Mouse (Mus musculus): ENCODE data around the gene Thrb.
"Not testable (repeated sequence)": the region's sequence is repeated elsewhere in the genome, so short reads cannot be mapped to it uniquely, and the experiment has no call there.

Thrb gene

DNA sequence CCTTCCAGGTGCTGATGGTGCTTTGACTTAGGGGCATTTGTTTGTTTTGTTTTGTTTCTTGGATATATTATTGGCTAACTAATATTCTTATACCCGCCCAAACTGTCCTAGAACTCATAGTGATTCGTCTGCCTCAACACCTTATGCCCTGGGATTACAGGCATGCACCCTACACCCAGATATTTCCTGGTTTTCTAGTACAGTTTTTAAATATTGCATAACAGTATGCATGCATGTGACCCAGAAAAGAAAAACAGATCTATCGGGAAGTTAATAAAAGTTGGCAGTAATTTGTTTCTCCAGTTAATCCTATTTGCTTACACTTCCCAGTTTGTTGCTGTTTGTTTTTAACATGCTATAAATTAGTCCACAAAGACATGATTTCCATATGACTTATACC is 225.3 kb downstream of the Thrb start:
- DNase-seq: no peak

DNA sequence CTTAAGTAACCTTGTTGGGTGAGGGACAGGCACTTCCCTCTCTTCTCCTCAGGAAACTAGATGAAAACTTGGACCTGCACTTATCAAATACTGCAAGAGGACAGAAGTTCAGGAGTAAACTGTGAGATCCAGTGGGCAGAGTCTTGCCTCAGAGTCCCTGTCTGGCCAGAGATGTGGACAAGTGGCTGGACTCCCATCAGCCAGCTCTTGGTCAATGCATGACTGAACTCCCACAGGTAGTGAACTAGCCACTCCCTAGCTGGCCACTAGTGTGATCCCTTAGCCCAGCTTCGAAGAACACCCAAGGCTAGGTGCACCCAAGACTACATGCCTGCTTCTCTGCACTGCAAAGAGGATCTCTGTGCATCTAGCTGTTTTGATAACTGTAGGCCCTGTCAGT is 234.7 kb downstream of the Thrb start:
- DNase-seq: peak; percentile 34

DNA sequence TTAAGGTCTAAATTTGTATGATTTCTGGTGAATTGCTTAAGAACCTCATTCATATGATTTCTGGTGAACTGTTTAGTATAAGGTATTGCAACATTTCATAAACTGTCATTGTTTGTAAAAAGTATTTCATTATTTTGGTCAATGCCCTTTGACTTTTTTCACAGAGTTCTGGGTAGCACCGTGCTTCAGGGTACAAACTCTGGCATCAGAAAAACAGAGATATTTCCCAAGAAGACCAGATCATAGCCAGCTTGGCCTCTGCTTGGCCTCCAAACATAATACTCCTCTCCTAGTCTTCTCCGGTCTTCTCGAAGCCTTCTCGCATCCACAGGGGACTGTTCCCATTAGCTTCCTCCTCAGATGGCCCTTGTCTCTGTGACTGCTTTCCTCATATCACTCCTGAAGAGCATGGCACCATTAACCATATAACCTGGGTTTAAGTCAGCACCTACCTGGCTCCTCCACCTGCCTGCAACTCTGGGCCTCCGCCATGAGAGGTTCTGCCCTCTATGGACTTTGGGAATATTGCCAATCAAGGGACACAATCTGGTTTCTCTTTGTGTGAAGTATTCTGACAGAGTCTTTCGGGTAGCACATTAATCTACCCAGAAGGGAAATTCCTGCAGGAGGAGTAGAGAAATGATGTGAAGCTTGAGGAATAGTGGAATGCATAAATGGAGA is 239.8 kb downstream of the Thrb start:
- DNase-seq: peak; percentile 34

DNA sequence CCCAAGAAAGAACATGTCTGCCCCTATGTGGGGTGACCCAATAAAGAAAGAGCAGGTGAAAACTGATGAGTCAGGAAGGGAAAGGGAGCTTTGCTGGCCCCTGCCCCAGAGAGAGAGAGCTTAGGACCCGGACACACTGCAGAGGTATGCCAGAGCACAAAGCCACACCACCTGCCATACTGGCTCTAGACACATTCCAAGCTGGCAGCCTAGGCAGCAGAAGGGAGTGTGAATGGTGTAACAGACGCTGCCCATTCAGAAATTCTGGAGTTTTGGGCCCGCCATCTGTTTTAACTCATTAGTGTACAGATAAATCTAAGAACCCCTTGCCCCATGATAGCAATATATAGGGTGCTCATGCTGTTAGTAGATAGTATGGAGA is 240.3 kb downstream of the Thrb start:
- no peak for DNase-seq

DNA sequence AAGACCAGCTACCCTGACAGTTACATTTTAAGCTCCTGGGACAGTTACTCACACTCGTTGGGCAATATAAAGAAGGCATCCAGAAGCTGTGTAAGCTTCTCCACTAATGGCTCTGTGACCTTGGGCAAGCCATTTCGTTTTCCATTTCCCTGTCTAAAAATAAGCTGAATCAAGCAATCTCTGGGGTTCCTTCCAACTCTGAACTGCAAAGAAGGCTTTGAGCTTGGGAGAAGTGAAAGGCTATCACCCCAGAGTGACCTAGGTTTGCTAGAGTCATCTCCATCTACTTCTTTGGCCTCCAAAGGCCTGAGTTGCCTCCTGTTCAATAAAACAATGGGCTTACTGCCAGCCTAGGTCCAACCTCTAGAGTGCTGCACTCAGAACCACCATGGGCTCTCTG is 242.4 kb downstream of the Thrb start:
- DNase-seq: no peak

DNA sequence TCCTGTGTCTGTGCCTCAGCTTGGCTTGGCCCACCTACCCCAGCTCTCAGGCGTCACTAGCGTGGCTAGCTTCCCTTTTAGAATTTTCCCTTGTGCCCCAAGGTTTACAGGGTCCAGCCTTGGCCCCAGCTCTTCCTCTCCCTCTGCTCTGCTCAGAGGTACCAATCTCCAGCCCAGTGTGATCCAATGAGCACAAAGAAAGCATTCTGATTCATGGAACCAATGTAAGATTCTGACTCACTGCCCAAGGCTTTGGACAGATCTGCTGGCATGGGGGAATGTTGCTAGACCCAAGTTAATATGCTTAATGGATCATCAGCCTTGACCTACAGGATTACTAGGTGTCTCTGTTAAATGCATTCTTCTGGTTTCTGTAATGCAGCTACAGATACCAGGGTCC is 243.1 kb downstream of the Thrb start:
- DNase-seq: no peak

DNA sequence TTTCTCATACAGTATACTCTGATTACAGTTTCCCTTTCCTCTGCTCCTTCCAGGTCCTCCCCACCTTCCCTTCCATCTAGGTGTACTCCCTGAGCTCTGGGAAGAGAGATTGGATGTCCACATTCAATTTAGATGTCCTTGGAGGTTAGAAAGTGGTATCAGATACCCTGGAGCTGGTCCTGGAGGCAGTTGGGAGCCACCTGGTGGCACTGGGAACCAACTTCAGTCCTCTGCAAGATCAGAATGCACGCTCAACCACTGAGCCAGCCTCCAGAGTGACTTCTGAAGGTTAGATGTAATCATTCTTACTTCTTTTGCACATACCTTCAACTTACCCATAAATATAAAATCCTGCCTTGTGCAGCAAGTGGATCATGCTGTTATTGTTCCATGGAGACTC is 244.5 kb downstream of the Thrb start:
- DNase-seq: peak; percentile 12

DNA sequence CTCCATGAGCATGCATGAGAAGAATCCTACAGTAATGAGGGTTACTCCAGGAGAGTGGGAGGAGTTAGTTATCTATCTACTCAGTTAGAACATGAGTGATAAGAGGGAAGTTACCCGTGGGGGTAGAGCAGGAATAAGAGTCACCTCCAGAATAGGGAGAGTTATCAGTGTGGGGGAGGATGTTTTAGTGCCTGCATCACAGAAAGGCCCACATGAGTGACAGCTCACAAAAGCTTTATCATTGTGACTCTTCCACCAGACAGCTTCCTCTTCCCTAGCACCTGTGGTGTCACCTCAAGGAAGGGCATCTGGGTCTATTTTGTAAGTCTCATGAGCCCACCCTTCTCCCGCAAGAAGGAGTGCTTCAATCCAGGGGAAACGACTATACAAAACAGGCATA is 245.6 kb downstream of the Thrb start:
- DNase-seq: no peak

DNA sequence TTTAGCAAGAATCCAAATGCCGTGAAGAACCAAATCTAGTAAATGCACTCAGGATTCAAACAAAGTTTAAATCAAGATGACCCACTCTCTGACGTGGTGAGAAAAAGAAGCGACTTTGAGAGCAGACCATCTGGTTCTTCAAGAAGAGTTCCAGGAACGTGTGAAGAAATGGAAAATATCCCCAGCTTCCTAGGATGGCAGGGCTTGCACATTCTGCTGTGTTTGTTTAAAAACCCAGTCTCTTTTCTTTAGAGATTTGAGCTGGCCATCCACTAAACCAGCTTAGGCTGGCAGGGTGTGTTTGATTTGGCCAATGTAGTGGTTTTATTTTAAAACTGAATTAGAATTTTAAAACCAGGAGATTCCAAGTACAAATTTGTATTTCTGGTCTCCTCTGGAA is 246.9 kb downstream of the Thrb start:
- DNase-seq: no peak

DNA sequence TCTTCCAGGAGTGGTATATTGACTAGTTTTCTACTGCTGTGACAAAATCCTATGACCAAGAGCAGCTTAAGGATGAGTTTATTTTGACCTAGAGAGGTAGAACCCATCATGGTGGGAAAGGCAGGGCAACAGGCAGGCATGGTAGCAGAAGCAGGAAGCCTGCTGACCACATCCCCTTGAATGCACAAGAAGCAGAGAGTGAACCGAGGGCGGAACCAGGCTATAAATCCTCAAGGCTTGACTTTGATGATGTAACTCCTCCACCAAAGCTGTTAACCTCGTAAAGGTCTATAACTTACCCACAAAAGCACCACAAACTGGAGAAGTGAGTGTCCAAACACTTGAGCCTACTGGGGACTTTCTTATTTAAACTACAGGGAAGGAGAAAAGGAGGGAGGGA is 251.1 kb downstream of the Thrb start:
- no peak for DNase-seq

DNA sequence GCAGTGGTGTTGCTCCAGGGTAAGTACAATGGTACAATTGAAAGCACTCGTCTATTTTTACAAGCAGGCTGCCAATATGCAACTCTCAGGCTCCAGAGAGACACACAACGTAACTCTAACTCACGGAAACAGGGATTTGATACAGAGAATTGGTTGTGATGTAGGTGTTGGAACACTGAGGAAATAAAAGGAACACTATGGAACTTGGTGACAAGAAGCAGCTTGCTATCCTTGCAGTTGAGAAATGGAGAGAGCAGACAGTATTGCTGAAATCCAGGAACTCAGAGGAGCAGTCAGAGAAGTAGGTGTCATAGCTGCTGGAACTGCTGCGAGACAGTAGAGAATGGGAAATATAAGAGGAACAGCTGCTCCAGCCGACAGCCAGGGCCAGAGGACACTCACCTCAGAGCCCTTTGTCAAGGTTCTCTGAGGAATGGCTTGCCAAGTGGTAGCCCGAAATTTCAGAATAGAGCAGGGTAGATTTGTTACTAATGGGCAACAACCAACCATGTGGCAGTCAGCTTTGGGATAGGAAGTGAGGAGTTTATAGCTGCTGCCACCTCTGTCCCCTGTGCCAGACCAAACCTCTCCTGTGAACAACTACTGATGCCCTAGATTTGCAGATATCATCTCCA is 252.6 kb downstream of the Thrb start:
- DNase-seq: no peak

DNA sequence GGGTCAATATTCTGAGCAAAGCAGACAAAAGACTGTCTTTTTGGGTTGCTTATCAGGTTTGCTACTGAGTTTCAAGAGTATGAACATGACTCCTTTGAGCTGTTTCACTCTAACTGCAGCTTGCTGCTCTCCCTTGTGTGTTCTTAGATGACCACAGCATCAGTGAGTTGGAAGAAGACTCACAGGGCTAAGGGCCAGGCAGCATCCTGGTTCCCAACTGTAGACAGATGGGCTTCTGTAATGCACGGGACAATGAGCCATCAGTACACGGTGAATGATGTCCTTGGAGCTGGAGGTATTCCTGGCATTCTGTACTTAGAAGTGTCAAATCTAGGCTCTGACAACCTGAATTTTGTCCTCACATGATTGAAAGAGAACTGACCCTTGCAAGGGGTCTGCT is 255.5 kb downstream of the Thrb start:
- DNase-seq: no peak

DNA sequence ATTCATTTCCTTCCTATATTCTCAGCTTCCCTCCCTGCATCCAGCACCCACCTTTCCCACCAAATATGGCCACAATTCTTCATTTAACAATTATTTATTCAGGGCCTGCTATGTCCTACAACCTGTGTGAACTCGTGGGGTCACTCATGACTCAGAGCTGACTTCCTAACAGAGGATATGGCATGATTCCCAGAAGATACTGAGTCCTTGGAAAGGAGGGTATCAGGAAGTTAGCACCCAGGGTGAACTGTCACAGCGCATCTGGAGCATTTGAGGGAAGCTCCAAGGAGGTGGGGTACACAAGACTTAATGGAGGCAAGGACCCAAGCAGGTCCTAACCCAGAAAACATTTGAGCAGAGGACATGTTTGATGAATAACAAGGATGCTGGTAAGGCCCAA is 256.6 kb downstream of the Thrb start:
- DNase-seq: no peak

DNA sequence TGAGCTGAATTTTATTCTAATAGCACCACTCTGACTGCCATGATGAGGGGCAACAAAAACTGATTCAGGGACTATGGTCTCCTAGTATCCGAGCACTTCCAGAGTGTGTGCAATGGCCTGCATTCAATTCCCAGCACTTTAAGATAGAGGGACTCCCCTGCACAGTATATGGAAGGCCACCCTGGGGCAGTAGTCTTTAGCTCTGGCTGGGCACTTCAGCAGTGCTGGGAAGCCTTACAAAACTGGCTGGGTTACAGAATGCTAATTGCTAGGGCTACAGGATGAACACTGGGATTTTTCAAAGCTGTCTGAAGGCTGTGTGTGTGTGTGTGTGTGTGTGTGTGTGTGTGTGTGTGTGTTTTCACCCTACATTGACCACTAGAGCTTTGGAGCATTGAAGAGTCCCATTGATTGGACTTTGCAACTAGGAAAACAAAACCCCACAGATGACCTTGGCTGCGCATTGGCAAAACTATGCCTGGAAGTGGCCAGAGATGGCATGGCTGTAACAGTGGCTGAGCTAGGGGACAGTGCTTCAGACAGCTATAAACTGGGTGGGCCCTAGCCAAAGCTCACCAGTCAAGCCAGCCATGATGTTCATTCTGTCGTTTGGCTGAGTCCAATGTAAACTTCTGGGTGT is 257.2 kb downstream of the Thrb start:
- no peak for DNase-seq

DNA sequence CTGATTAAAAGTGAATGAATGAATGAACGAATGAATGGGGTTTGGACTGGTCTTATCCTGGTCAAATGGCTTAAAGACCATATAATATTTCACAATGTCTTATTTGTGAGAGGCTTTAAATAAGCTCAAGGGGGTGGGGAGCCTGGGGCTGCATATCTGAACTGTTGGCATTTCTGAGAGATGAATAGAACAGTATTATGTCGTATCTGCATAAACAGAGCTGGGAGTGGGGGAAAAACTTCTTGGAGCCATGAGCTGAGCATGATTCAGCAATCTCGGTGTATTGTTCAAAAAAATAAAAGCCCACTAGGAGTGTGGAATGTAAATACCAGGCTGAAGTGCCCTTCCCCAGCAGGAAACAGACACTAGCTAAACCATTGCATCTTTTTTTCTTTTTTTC is 257.8 kb downstream of the Thrb start:
- DNase-seq: no peak

DNA sequence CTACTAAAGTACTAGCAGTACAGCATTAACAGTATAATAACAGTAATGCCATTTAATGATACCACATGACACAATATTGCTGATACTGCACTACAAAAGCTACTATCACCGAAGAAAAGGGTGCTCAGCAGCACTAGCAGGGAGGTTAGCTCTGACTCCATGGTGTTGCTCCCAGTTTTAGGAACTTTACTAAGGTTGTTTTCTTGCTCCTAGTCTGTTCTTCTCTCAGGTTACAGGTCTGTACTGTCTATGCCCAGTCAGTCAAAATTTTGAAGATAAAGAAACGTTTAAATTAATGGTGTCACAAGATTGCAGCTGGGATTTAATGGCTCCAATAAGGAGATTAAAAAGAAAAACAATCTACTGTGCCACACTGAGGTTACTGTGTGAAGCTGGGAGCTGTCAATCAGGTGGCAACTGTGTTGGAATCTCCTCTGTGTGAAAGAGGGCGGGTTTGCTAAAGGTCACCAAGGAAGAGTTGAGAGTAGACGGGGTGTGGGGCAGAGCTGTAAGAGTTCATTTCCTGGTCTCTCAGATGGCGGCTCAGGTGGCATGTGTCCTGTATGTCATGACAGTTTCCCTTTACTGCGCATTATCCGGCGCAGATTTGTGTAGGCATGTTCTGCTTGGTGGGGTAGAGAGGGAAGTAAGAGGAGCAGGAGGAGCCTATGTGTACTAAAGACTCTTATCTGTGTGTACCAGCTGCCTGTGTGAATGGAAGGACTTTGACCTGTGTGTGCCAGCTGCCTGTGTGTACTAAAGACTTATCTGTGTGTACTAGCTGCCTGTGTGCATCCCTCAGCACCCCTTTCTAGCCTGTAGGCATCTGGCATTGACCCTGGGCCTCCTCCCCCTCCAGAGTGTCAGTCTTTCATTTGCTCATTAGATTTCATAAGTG is 263.0 kb downstream of the Thrb start:
- DNase-seq: peak; percentile 66

DNA sequence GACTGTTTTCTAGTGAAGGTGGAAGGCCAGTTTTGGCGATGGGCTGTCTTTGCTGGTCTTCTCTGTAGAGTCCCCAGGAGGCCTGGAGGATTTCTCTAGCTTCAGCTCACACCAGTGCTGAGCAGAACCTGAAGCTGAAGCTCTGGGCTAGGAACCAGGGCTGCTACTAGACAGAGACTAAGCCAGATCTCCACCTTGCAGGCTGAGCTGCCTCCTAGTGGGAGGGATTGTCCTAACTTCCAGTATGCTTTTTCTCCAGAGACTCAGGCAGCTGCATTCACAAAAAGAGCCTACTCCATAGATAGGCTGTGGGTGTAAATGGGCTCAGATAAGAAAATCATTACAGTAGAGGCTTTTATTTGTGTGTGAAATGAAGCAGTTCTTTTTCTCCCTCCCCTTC is 267.4 kb downstream of the Thrb start:
- peak; percentile 52 for DNase-seq

DNA sequence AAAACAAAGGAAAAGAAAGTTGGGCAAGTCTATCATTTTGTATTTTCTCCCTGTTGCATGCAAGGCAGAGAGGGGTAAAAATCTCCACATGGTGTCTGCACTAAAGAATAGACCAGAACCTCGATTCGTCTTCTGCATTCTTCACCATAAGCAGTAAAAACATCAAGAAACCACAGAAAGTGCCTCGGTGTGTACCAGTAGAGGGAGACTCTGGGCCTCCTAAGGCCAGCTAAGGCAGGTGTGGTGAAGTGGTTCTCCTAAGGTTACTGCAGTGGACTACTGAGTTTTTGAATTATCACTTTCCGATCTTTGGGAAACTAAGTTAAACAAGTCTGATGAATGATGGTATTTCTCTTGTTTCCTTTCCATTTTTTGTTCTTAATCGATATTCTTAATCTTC is 269.5 kb downstream of the Thrb start:
- no peak for DNase-seq

DNA sequence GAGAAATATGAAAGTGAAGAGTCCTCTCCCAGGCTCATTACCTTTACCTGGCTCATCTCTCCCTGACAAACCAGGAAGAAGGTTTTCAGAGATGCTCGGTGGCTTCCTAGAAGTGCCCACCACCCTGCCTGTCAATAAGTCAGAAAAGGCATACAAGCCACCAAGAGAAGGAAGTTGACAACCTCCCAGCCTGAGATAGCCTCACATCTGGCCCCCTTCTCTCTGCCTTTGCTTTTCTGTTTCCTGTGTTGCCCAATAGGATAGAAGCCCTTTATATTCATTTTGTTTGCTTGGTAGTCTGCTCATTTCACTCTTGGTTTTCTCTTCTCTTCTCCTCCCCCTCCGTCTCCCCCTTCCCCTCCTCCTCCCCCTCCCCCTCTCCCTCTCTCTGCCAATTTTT is 273.4 kb downstream of the Thrb start:
- DNase-seq: no peak

DNA sequence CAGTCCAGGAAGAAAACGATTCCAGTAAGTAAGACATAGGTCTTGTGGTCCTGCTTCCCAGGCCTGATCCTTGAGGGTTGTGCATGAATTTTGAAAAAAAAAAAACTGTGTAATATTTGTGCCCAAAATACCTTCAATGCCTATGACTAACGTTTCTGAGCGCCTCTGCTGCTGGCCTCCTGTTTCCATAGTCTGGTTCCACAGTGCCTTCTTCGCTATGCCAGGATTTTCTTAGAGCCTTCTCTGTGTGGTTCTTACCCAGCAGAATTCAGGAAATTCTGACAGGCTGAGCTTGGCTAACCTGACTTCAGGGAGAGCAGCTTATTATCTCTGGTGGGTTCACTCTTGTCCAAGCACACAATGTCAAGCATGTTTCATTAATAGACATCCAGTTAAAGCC is 274.7 kb downstream of the Thrb start:
- not testable (repeated sequence) for DNase-seq

DNA sequence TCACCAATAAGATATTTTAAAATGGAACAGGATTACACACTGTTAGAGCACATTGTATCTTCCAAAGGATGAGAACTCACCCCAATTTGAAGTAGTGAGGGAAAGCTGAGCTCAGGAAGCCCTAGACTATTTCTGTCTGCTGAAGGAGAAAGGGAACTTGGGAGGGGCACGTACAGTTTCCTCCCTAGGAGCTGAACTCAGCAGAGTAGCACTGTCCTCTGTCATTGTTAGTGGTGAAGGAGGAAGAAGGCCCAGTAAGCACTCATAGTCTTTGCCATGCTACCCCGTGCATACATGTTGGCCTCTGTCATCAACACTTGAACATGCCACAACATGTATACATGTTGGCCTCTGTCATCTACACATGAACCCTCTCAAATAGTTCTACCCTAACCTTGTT is 294.0 kb downstream of the Thrb start:
- DNase-seq: no peak

DNA sequence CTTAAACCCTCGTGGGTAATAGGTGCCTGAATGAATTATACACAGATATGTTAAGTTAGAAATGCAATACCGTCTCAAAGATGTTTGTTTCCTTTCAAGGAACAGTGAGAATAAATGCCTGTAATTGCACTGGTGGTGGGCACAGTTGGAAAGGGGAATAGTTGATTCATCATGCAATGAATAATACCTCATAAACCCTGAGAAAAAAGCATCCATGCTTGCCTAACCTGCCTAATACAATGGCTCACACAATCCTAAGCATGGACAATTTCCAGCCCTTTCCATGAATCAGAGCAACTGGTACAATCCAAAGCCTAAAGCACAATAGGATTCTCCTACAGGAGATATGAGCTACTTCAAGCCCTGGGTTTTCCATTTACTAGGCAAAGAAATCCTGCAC is 299.8 kb downstream of the Thrb start:
- no peak for DNase-seq

DNA sequence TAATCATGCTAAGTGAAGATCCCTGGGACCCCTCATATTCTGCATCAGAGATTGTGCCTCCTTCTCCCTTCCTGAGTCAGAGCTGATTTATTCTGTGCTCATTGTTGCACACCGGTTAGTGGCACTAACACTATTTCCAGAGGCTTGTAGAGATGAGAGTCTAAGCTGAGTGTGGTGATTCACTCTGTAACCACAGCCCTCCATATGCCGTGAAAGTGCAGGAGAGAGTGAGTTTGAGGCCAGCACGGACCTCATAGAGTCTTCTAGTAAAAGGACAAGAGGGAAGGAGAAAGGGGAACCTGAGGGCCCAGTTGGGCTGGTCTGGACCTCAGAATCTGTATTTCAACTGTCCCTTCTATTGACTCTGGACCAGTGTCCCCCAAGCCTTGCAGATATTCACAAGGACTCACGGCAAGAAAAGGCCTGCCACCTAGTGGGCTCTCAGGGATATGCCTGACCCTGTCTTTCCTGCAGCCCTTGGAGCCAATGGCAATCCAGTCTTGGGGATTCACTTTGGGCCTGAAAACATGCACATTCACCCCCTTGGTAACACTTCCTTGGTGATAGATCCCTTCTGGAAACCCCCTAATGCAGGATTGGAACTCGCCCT is 307.2 kb downstream of the Thrb start:
- DNase-seq: peak; percentile 22

Data from kidney, adult 11 months (tissue).